Mouse (Mus musculus) kidney, embryonic 15.5 days (tissue): ENCODE data around the gene Abr. TPM values are rescaled to one million over a fixed set of nuclear protein-coding genes. Genes with fewer than 3 reads are reported as not detected.
A peak's percentile ranks its signal among the peaks of the same experiment; 100 is the strongest.

Experiments
- ATAC-seq: fragments of 200-750 bp; cut with Nextera tagmentation; replicated peaks from 2 replicates; pipeline ENCODE4 v1.8.0; 2017; ENCODE audit warnings: moderate TSS enrichment; ENCODE audit not compliant: low FRiP score
- H3K27ac ChIP-seq: fragments of 300-500 bp; sonication (generic); 2 replicates; pipeline ENCODE4 v1.5.1; 2015; ENCODE audit warnings: mild to moderate bottlenecking, inconsistent platforms
- H3K27me3 ChIP-seq: fragments of 300-500 bp; sonication (generic); 2 replicates; pipeline ENCODE4 v1.6.1; 2015; ENCODE audit warnings: inconsistent platforms
- H3K36me3 ChIP-seq: fragments of 300-500 bp; sonication (generic); 2 replicates; pipeline ENCODE4 v1.6.1; 2015; ENCODE audit warnings: inconsistent platforms
- H3K4me1 ChIP-seq: fragments of 300-500 bp; sonication (generic); 2 replicates; pipeline ENCODE4 v1.6.1; 2015; ENCODE audit warnings: inconsistent platforms
- H3K4me2 ChIP-seq: fragments of 300-500 bp; sonication (generic); 2 replicates; pipeline ENCODE4 v1.6.1; 2015; ENCODE audit warnings: moderate library complexity, mild to moderate bottlenecking, inconsistent platforms
- H3K4me3 ChIP-seq: fragments of 300-500 bp; sonication (generic); replicated peaks from 2 replicates; pipeline ENCODE4 v1.5.1; 2015; ENCODE audit warnings: mild to moderate bottlenecking, inconsistent platforms
- H3K9ac ChIP-seq: fragments of 300-500 bp; sonication (generic); 2 replicates; pipeline ENCODE4 v1.6.1; 2015; ENCODE audit warnings: mild to moderate bottlenecking, inconsistent platforms
- H3K9me3 ChIP-seq: fragments of 300-500 bp; sonication (generic); replicated peaks from 2 replicates; pipeline ENCODE4 v1.6.1; 2016; ENCODE audit warnings: inconsistent platforms
- WGBS: fragments of 180-500 bp; shearing (Covaris S2); methylation state at CpG from one replicate; pipeline ENCODE4 v1.1.7; 2015; ENCODE audit warnings: mixed read lengths; 5-methylcytosine and 5-hydroxymethylcytosine counted together
- polyA plus RNA-seq: library from polyadenylated mRNA; unstranded; fragments of >200 nt; fragmentation: Nextera tagmentation; extraction: Ambion mirVana; gene quantifications from 2 replicates; pipeline ENCODE4 v1.2.1, GENCODE M21; 2015

The Abr gene
- polyA plus RNA-seq, 1 experiment from 2014 or later: 48.3 TPM

DNA sequence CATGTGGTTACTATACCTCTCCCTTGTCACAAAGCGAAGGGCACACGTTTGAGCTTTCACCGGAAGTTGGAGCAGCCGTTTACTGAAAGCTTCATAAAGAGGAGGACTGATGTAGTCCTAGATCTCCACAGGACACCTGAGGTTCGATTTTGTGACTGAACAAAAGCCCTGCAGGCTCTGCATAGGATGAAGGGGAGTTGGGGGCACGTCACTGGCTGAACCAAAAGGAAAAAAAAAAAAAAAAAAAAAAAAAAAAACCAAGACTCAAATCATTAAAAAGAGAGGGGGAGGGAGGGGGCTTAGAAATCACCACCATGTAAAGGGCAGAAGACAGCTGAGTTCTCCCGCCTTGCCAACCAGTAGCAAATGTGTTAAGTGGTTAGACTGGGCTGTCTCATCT is 233.4 kb downstream of the Abr start:
- H3K9me3 ChIP-seq: no peaks in the 10 kb centered on the region
- peaks cover 20% of the 10 kb centered on the region for H3K36me3 ChIP-seq
- peaks cover 37% of the 10 kb centered on the region for H3K4me1 ChIP-seq
- ATAC-seq: no peak
- H3K4me3 ChIP-seq: no peak overlapping the region
- H3K27me3 ChIP-seq: no peaks in the 10 kb centered on the region
- no peak overlapping the region for H3K4me2 ChIP-seq
- 53% methylated on average over 7 of the region's 7 CpGs for WGBS
- no peak overlapping the region for H3K27ac ChIP-seq
- no peak overlapping the region for H3K9ac ChIP-seq

DNA sequence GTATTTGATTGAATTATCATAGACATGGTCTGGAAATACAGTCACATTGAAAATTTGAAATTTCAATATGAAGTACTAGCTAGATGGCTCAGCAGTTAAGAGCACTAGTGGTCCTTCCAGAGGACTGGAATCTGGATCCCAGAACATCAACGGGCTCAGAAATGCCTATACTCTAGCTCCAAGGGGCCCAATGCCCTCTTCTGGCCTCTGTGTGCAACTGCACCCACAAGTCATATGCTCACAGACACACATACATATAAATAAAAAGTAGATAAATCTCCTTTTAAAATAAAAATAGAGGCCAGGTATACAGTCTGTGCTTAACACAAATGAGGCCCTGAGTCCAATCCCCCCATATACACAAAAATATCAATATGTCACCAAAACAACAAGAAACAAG is 235.0 kb downstream of the Abr start:
- H3K4me3 ChIP-seq: no peak overlapping the region
- WGBS: 92% methylated on average over 1 of the region's 1 CpGs
- peaks cover 18% of the 10 kb centered on the region for H3K36me3 ChIP-seq
- no peaks in the 10 kb centered on the region for H3K27me3 ChIP-seq
- no peak for ATAC-seq
- H3K4me2 ChIP-seq: no peak overlapping the region
- H3K4me1 ChIP-seq: peaks cover 45% of the 10 kb centered on the region
- H3K9ac ChIP-seq: no peak overlapping the region
- H3K9me3 ChIP-seq: no peaks in the 10 kb centered on the region
- H3K27ac ChIP-seq: no peak overlapping the region

DNA sequence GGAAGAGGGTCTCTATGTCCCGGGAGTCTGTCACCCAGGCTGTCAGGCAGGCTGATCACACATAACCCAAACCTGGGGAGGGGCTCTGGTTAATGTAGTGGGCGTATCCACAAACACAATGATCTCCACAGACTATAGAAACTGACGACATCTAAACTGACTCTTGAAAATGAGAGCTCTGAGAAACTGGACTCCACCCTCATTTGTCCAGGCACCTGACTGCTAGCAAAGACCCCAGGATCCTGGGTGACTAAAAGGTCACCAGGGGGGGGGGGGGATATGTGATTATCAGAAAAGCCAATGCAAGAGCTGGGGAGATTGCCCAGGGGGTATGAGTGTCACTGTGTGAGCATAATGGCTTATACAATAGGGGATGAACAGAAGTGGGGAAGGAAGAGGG is 236.4 kb downstream of the Abr start:
- Histone ChIP-seq H3K27ac (no peak overlapping the region), H3K4me2 (no peak overlapping the region), H3K9me3 (no peaks in the 10 kb centered on the region), H3K9ac (no peak overlapping the region), H3K4me1 (peaks cover 55% of the 10 kb centered on the region), H3K4me3 (no peak overlapping the region), H3K36me3 (peaks cover 4% of the 10 kb centered on the region), H3K27me3 (no peaks in the 10 kb centered on the region)
- WGBS: 51% methylated on average over 3 of the region's 3 CpGs
- no peak for ATAC-seq

DNA sequence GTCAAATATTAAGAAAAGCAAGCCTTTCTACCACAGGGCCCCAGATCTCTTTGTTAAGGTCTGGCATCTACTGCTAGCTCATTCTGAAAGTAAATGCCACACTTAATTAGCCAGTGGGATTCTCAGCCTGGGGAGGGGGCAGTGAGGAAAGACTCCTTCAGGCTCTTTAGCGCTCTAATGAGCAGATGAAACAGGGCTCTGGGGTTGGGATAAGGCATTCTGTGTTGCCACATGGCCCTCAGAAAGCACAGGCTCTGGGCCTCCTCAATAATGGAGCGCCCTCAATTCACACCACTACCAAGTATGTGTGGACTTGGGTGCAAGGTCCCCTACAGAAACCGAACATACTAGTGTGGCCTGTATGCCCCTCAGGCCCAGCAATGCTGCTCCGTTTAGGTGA is 237.1 kb downstream of the Abr start:
- Histone ChIP-seq H3K9me3 (no peaks in the 10 kb centered on the region), H3K36me3 (no peaks in the 10 kb centered on the region), H3K27me3 (no peaks in the 10 kb centered on the region), H3K4me1 (peaks cover 60% of the 10 kb centered on the region), H3K4me3 (no peak overlapping the region), H3K27ac (no peak overlapping the region), H3K9ac (no peak overlapping the region), H3K4me2 (no peak overlapping the region)
- ATAC-seq: no peak
- WGBS: 72% methylated on average over 4 of the region's 4 CpGs

DNA sequence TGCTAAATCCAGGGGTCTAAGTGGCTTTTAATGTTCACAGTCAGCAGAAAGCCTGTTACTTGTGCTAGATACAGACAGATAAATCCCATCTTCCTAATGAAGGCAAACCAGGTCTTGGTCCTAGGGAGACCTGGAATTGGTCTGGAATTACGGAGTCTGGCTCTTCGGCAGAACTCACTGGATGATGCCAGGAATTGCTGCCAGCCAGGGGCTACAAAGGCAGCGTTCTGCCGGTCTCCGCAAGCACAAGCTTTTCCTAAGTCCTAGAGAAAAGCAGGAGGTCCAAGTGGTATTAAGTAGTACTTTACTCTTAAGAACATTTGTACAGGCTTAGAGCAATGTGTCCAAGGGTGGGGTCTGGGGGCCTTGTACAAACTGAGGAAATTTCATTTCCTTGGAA is 237.8 kb downstream of the Abr start:
- Histone ChIP-seq H3K27me3 (no peaks in the 10 kb centered on the region), H3K9ac (no peak overlapping the region), H3K9me3 (no peaks in the 10 kb centered on the region), H3K36me3 (no peaks in the 10 kb centered on the region), H3K4me2 (no peak overlapping the region), H3K27ac (no peak overlapping the region), H3K4me1 (peaks cover 61% of the 10 kb centered on the region), H3K4me3 (no peak overlapping the region)
- 95% methylated on average over 5 of the region's 5 CpGs for WGBS
- ATAC-seq: no peak

DNA sequence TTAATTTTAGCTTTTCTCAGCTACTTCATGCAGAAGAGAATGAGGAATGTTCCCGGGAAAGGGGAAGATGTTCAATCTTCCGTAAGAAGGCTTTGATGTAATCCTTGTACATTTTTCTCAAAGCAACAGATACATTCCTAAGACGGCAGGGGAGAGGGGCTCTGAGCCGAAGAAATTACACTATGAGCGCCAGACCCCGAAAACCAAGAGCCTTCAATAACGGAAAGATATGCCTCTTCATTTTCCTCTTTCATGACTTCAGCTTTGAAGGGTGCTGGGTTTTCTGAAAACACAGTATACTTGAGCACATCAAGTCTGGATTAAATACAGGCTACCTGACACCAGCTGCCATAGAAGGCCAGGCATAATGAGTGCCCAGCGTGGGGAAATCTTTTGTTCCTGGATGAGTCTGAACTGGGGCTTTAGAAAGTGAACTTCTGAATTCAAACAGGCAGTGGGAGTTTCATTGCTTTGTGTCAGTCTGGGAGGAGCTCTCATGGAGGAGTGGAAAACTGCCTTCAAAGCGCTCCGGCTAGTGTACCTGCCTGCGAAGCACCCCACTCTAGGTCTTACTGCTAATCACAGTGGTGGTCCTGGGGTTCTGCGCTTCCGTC is 239.3 kb downstream of the Abr start:
- no peak overlapping the region; the same call in 1 of the 2 replicates for H3K27ac ChIP-seq
- H3K9me3 ChIP-seq: no peaks in the 10 kb centered on the region
- 62% methylated on average over 13 of the region's 13 CpGs for WGBS
- H3K4me2 ChIP-seq: no peak overlapping the region
- no peaks in the 10 kb centered on the region for H3K36me3 ChIP-seq
- ATAC-seq: no peak
- H3K27me3 ChIP-seq: no peaks in the 10 kb centered on the region
- H3K9ac ChIP-seq: no peak overlapping the region
- no peak overlapping the region for H3K4me3 ChIP-seq
- peaks cover 53% of the 10 kb centered on the region for H3K4me1 ChIP-seq

DNA sequence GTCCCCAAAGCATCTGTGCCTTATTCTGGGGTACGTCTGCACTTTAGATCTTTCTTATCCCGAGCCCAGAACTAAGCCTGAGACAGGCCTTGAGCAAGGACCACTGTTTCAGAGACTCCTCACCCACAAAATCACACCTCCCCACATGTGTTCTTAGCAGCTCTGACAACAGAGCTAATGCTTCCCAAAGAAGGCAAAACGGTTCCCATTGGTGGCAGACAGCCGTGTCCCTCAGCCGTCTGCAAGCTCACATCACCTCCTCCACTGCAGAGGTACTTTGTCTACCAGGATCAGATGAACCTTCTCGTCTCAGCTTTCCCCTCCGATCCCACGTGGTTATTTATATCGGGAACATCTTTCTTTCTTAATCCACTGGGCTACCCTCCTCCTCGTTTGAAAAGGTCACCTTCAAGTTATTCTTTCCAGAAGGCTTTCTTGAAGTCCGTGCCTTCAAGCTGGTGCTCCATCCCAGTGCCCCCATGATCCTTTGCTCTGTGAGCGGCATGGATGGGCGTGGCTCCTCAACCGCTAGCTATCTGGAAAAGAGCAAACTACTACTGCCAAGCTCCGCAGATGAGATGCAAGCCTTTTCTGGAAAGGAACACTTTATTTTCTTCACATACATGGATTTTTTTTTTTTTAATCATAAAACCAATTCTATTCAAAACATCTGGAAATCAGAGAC is 240.8 kb downstream of the Abr start:
- Histone ChIP-seq H3K27ac (peak overlapping the region; percentile 73), H3K4me1 (peaks cover 52% of the 10 kb centered on the region), H3K9ac (no peak overlapping the region), H3K9me3 (no peaks in the 10 kb centered on the region), H3K4me3 (no peak overlapping the region), H3K4me2 (no peak overlapping the region), H3K36me3 (no peaks in the 10 kb centered on the region), H3K27me3 (no peaks in the 10 kb centered on the region)
- WGBS: 58% methylated on average over 15 of the region's 15 CpGs
- no peak for ATAC-seq

DNA sequence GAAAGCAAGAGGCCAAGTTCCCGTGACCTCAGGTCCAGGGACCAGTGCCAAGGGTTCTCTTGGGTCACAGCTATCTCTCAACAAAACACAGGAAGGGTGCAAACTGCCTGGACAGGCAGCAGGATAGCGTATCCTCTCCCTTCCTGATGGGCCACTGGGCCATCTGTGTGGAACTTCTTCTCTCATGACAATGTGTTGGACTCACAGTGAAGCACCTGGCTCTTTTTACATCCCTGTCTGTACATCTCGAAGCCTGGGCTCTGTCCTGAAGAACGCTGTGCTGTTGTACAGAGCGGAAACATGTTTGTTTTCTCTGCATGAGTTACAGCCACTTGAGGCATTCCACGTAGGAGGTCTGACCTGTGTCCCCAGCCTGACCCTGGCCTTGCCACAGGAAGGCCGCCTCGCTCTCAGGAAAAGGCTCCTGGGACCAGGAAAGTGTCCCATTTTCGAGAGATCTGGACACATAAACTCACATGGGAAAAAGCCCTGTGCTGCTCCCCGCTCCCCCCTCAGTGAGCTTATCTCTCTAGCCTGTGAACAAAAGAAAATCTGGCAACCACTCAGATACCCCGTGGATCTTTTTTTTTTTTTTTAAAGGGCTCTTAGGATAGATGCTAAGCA is 242.1 kb downstream of the Abr start:
- peak; percentile 59 for ATAC-seq
- Histone ChIP-seq H3K27me3 (no peaks in the 10 kb centered on the region), H3K9ac (no peak overlapping the region), H3K4me3 (no peak overlapping the region), H3K27ac (peak overlapping the region; percentile 73), H3K9me3 (no peaks in the 10 kb centered on the region), H3K4me2 (0 out of 2 replicates have a peak overlapping the region, but pooled peaks have one; percentile 2), H3K4me1 (peaks cover 56% of the 10 kb centered on the region), H3K36me3 (no peaks in the 10 kb centered on the region)
- WGBS: 15% methylated on average over 11 of the region's 11 CpGs

DNA sequence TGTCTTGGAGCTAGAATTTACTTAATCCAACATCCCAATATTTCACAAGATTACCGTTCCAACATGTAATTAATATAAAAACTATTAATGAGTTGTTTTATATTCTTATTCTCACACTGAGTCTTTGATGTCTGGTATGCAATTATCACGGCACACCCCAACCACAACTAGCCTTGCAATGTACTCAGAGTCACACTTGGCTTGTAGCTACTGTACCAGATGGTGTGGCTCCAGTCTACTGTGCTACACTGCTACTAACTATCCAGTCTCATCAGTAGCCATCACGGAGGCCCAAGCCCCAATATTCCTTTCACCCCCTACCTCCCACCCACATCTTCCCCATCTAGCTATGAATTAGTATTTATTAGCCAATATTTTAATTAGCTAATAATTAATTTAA is 245.7 kb downstream of the Abr start:
- H3K36me3 ChIP-seq: no peaks in the 10 kb centered on the region
- H3K27me3 ChIP-seq: no peaks in the 10 kb centered on the region
- no peak for ATAC-seq
- no peak overlapping the region for H3K4me3 ChIP-seq
- H3K27ac ChIP-seq: 0 out of 2 replicates have a peak overlapping the region, but pooled peaks have one; percentile 97
- no peak overlapping the region for H3K9ac ChIP-seq
- WGBS: 88% methylated on average over 3 of the region's 3 CpGs
- peaks cover 72% of the 10 kb centered on the region for H3K4me1 ChIP-seq
- no peaks in the 10 kb centered on the region for H3K9me3 ChIP-seq
- no peak overlapping the region for H3K4me2 ChIP-seq

DNA sequence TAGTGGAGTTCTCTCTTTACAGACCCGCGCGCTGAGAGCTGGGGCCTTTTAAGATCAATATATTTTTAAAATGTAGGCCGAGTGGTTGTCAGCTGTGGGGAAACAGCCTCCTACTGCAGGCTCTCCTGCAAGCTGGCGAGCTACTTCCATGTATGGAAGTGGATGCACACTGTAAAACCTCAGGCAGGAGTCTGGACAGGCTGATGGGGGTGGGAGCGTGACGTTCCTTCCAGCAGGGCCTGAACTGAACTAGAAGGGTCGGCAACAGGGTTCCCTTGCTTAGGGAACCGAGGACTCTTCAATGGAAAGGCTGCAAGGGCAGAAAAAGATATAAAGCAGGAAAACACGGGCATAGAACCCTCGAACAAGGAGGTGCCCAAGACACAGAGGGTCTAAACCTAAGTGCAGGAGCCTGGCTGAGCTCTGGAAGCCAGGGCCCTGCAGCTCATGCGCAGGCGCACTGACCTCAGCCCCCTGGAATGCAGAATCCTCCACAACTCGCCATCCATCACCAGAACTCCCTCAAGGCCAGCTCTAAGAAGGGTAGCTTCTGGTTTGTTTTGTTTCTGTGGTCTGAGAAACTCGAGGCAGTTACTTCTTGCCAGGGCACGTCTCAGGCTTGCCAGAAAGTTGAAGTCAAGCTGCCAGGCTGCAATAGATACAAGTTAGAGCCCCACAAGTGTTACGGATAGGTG is 247.5 kb downstream of the Abr start:
- no peak overlapping the region for H3K4me3 ChIP-seq
- H3K9me3 ChIP-seq: no peaks in the 10 kb centered on the region
- peak; percentile 89 for ATAC-seq
- peaks cover 62% of the 10 kb centered on the region for H3K4me1 ChIP-seq
- no peaks in the 10 kb centered on the region for H3K36me3 ChIP-seq
- WGBS: 22% methylated on average over 17 of the region's 17 CpGs
- H3K4me2 ChIP-seq: peak overlapping the region; percentile 44
- no peaks in the 10 kb centered on the region for H3K27me3 ChIP-seq
- peak overlapping the region; percentile 32; the same call in 1 of the 2 replicates for H3K9ac ChIP-seq
- H3K27ac ChIP-seq: peak overlapping the region; percentile 97

DNA sequence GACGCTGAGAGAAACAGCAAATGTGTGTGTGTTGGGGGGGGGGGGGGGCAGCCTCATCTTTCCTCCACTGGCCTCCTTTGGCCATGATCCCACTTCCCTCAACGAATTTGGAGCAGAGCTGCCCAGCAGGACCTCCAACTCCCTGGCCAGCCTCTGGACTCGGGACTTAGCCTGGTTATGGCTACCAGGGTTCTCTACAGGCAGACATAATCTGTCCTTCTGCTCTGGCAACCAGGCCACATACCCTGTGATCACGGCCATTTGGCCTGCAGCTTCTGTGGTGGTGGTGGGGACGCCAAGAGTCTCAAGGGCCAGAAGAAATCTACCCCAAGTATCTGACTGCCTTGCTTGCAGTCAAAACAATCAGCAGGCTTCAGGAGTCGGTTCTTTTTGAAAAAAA is 249.6 kb downstream of the Abr start:
- H3K27me3 ChIP-seq: no peaks in the 10 kb centered on the region
- ATAC-seq: no peak
- H3K4me2 ChIP-seq: no peak overlapping the region
- H3K9ac ChIP-seq: no peak overlapping the region
- peaks cover 54% of the 10 kb centered on the region for H3K4me1 ChIP-seq
- no peak overlapping the region for H3K4me3 ChIP-seq
- 36% methylated on average over 6 of the region's 6 CpGs for WGBS
- no peaks in the 10 kb centered on the region for H3K9me3 ChIP-seq
- H3K36me3 ChIP-seq: no peaks in the 10 kb centered on the region
- H3K27ac ChIP-seq: no peak overlapping the region

DNA sequence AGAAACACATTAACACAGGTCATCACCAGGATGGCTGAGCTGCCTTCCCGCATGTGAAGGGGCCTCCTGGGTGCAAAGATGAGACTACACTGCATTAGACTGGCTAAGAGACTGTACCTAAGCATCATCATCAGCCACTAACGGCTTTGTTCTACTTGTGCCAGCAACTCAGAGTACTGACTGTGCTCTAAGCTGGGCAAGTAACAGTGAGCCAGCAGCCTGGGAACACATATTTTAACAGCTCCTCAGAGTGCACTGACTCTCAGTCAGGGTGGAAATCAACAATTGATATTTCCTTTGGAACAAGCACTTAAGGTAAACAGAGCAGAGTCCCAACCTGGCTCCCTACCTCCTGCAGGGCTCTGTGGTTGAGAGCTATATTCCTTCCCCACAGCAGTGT is 250.0 kb downstream of the Abr start:
- H3K4me3 ChIP-seq: no peak overlapping the region
- no peak overlapping the region for H3K4me2 ChIP-seq
- peaks cover 54% of the 10 kb centered on the region for H3K4me1 ChIP-seq
- H3K27me3 ChIP-seq: no peaks in the 10 kb centered on the region
- ATAC-seq: no peak
- H3K9me3 ChIP-seq: no peaks in the 10 kb centered on the region
- WGBS: 49% methylated on average over 2 of the region's 2 CpGs
- no peaks in the 10 kb centered on the region for H3K36me3 ChIP-seq
- 0 out of 2 replicates have a peak overlapping the region, but pooled peaks have one; percentile 24 for H3K27ac ChIP-seq
- H3K9ac ChIP-seq: no peak overlapping the region
